Mouse (Mus musculus) urinary bladder, postnatal 14 days (tissue): ENCODE measurements around the gene Vrk3.
A peak's percentile ranks its signal among the peaks of the same experiment; 100 is the strongest.

Experiments
- DNase-seq: peaks from one replicate; pipeline ENCODE4 v3.0.0; 2021; ENCODE audit warnings: low spot score

Gene Vrk3

DNA sequence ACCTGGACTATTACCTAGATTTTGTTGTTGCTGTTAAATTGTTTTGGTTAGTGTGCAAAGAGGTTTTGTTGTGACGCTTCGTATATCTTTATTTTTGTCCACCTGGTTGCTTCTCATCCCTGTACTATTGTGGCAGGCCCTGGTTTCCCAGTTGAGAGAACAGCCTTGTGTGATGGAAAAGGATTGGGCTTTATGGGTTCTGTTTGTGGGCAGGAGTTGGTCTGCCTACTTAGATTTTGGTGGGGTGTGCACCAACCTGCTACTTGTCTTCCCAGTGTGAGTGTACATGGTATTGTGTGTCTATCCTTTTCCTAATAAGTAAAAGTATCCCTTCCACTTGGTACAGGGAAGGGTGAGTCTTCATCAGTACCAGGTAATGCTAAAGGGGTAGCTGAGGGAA is 71.2 kb downstream of the Vrk3 start:
- DNase-seq, result peak; percentile 1

DNA sequence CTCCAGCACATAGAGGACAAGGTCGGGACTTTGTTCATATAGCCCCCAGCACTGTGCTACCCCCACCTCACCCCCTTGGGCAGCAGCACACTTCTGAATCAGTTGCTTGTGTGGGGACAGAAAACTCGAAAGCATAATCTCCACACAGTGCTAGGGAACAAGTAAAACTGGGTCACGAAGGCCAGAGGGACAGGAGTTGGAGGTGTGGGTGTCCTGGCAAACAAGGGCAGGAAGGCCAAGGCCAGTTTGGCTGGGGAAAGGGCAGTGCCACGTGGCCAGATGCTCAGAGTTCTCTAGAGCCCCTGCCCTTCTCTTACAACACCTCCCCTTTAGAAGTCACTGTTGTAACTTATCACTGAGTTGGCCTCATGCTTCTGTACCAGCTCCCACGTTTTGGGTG is 71.7 kb downstream of the Vrk3 start:
- peak; percentile 2 for DNase-seq

DNA sequence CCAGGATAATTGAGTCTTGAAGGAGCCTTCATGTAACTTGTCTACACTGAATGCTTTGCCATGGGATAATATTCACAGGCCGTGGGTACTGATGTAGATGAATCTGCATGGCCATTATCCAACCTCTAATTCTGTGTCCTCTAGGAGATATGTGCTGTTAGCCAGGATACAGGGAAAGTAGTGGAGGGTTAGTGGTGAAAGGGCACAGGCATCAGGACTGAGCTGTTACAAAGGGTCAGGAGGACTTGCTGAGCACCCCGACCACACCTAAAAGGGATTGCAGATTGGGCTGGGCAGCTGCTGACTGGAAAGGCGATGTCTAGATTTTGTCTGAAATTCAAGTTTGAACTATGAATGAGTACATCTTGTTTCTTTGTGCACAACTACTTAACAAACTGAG is 72.3 kb downstream of the Vrk3 start:
- peak; percentile 1 for DNase-seq

DNA sequence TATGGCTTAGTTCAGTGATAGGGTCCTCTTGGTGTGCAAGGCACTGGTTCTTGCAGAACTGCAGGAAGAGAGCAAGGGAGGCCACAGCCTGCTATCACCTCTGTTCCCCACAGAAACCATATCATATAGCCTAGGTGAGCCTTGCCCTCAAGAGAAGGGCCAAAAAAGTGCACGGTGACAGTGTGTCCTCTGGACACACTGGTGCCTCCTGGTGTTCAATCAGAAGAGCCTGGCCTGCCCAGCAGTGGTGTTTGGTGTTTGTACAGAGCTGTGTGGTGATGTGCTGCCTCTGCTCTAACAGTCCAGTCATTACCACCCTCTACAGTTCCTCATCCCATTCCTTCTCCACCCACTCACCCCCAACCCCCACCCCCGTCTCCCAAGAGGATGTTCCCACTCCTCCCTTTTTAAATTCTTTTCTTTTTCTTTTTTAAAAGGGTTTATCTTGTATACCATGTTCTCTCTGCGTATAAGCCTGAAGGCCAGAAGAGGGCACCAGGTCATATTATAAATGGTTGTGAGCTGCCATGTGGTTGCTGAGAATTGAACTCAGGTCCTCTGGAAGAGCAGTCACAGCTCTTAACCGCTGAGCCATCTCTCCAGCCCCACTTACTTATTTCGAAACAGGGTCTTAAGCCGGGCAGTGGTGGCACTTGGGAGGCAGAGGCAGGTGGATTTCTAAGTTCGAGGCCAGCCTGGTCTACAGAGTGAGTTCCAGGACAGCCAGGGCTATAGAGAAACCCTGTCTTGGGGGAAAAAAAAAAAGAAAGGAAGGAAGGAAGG is 73.6 kb downstream of the Vrk3 start:
- peak; percentile 2 for DNase-seq

DNA sequence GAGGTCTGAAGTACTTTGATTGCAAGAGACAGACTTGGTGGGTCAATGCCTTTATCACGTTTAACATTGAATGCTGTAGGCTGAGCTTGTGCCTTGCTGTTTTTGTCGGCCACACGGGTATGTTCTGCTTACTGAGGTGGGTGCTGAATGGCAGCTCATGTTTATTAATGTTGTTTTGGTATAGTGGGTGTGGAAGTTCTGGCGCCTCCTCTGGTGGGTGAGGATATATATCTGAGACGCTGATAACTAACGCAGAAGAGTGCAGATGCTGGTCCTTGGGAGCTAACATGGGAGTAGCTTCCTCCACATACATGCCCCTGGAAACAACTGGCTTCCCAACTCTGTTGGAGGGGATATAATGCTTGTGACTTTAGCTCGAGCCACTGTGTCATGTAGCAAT is 75.2 kb downstream of the Vrk3 start:
- DNase-seq, result no peak

DNA sequence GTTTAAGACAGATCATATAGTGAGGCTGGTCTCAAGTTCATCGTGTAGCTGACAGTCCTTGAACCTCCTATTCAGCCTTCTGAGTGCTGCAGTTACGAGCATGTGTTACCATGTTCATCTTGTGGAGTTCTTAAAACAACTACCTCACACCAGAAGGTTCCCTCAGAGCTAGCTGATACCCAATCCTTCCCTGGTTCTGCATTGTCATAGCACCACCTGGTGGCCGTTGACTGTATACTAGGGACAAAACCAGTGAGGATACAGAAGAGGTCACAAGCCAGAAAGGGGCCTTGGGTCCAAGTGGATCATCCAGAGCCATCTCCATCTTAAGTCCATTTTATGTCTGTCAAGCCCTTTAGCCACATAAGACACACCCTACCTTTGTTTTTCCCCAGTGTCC is 76.7 kb downstream of the Vrk3 start:
- peak; percentile 81 for DNase-seq

DNA sequence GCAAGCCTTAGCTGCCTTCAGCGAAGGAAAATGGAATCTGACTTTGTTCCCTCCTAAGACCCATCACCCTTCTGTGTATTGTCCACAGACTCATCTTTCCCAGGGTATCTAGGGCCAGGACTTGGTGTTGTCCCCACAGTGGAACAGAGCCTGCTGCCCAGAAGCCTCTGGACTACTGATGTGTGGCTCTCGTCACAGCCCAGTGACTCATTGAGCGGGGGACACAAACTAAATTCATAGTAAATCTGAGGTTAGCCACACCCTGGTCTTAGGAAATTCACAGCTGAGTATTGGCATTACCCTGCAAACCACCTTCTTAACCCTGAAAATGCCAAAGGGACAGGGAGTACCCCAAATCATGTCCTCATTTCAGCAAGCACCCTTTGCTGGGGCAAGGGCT is 78.6 kb downstream of the Vrk3 start:
- DNase-seq, result no peak
